Mouse (Mus musculus) embryonic facial prominence, embryonic 10.5 days (tissue): ENCODE results near the gene Chchd6. TPM values are rescaled to one million over a fixed set of nuclear protein-coding genes. Genes with fewer than 3 reads are reported as not detected.
A peak's percentile ranks its signal among the peaks of the same experiment; 100 is the strongest.

Experiments used
- DNase-seq: peaks from one replicate; pipeline ENCODE4 v3.0.0-alpha.2; 2017; ENCODE audit warnings: low spot score
- H3K27ac ChIP-seq: fragments of 300-500 bp; sonication (generic); replicated peaks from 2 replicates; pipeline ENCODE4 v1.5.1; 2016; ENCODE audit warnings: mild to moderate bottlenecking
- H3K27me3 ChIP-seq: fragments of 300-500 bp; sonication (generic); replicated peaks from 2 replicates; pipeline ENCODE4 v1.6.1; 2016; ENCODE audit warnings: low read depth, mild to moderate bottlenecking; ENCODE audit not compliant: poor library complexity, severe bottlenecking
- H3K36me3 ChIP-seq: fragments of 300-500 bp; sonication (generic); replicated peaks from 2 replicates; pipeline ENCODE4 v1.6.1; 2016; ENCODE audit warnings: mild to moderate bottlenecking, moderate library complexity
- H3K4me1 ChIP-seq: fragments of 300-500 bp; sonication (generic); 2 replicates; pipeline ENCODE4 v1.6.1; 2016
- H3K4me3 ChIP-seq: fragments of 300-500 bp; sonication (generic); 2 replicates; pipeline ENCODE4 v1.5.1; 2016; ENCODE audit warnings: mild to moderate bottlenecking, moderate library complexity
- H3K9me3 ChIP-seq: fragments of 300-500 bp; sonication (generic); 2 replicates; pipeline ENCODE4 v1.6.1; 2016; ENCODE audit warnings: mild to moderate bottlenecking
- WGBS: fragments of 180-500 bp; shearing (Covaris S2); methylation state at CpG from one replicate; pipeline ENCODE4 v1.1.7; 2016; 5-methylcytosine and 5-hydroxymethylcytosine counted together
- polyA plus RNA-seq: library from polyadenylated mRNA; unstranded; fragments of >200 nt; fragmentation: Nextera tagmentation; extraction: Ambion mirVana; gene quantifications from 2 replicates; pipeline ENCODE4 v1.2.1, GENCODE M21; 2016

The Chchd6 gene
- polyA plus RNA-seq, 1 experiment from 2014 or later = 66.8 TPM

- Histone ChIP-seq H3K36me3 (no peaks in the 10 kb centered on the region), H3K27me3 (no peaks in the 10 kb centered on the region), H3K4me1 (no peaks in the 10 kb centered on the region), H3K9me3 (no peaks in the 10 kb centered on the region), H3K4me3 (no peak overlapping the region), H3K27ac (no peak overlapping the region)
- DNase-seq = no peak
- WGBS = 84% methylated on average over 2 of the region's 2 CpGs
These were observed 190.5 kb downstream of the Chchd6 start for GRCm38 (mm10) chr6:89404964-89405363.

- H3K9me3 ChIP-seq = no peaks in the 10 kb centered on the region
- no peak overlapping the region for H3K4me3 ChIP-seq
- no peak overlapping the region for H3K27ac ChIP-seq
- DNase-seq = no peak
- no peaks in the 10 kb centered on the region for H3K4me1 ChIP-seq
- 88% methylated on average over 2 of the region's 2 CpGs for WGBS
- no peaks in the 10 kb centered on the region for H3K36me3 ChIP-seq
- no peaks in the 10 kb centered on the region for H3K27me3 ChIP-seq
These were observed 191.9 kb downstream of the Chchd6 start for GRCm38 (mm10) chr6:89403257-89404225.

DNA sequence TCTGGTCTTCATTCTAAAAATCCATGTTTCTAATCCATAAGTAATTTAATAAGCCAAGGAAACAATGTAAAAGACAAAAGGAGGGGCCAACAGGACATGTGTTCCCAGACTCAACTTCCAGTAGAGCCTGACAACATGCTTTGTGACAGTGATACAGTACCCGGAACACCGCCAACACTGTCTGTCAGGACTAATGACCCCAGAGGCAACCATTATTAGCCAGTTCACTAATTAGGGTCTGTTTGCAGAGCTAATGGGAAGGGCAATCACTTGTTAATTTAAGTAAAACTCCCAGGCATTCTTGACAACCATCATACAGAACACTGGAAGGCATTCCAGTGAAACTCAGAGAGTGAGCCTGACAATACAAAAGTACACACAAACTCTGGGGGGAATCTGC is 193.0 kb downstream of the Chchd6 start:
- no peaks in the 10 kb centered on the region for H3K36me3 ChIP-seq
- H3K9me3 ChIP-seq = no peaks in the 10 kb centered on the region
- H3K27me3 ChIP-seq = no peaks in the 10 kb centered on the region
- H3K4me3 ChIP-seq = no peak overlapping the region
- DNase-seq = no peak
- 71% methylated on average over 2 of the region's 2 CpGs for WGBS
- no peak overlapping the region for H3K27ac ChIP-seq
- H3K4me1 ChIP-seq = no peaks in the 10 kb centered on the region

- no peaks in the 10 kb centered on the region for H3K27me3 ChIP-seq
- no peak overlapping the region for H3K27ac ChIP-seq
- no peaks in the 10 kb centered on the region for H3K9me3 ChIP-seq
- no peak for DNase-seq
- no peak overlapping the region for H3K4me3 ChIP-seq
- no peaks in the 10 kb centered on the region for H3K4me1 ChIP-seq
- WGBS = 96% methylated on average over 1 of the region's 1 CpGs
- no peaks in the 10 kb centered on the region for H3K36me3 ChIP-seq
These were observed 195.9 kb downstream of the Chchd6 start for GRCm38 (mm10) chr6:89399564-89399963.

- no peaks in the 10 kb centered on the region for H3K4me1 ChIP-seq
- H3K27ac ChIP-seq = no peak overlapping the region
- no peak overlapping the region for H3K4me3 ChIP-seq
- WGBS = 86% methylated on average over 4 of the region's 4 CpGs
- DNase-seq = no peak
- H3K27me3 ChIP-seq = no peaks in the 10 kb centered on the region
- no peaks in the 10 kb centered on the region for H3K9me3 ChIP-seq
- no peaks in the 10 kb centered on the region for H3K36me3 ChIP-seq
These were observed 197.5 kb downstream of the Chchd6 start for GRCm38 (mm10) chr6:89397919-89398318.

DNA sequence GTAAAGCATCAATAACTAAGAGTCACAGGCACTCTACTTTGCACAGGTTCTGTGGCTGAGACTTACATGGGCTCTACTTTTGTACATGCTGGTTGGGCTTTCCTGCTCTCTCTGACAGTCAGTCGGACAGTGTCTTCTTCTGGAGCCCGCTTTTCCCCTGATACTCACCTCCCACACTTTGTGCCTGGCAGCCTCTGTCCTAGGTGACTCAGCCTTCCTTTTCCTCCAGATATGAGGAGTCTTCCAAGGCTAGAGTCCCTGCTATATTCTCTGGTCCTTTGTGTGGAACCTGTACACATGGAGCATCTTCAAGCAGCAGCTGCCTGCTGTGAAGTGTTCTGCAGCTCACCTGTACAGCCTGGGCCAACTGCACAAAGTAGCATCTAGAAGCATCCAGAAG is 201.6 kb downstream of the Chchd6 start:
- 79% methylated on average over 2 of the region's 2 CpGs for WGBS
- Histone ChIP-seq H3K4me1 (no peaks in the 10 kb centered on the region), H3K27ac (no peak overlapping the region), H3K9me3 (no peaks in the 10 kb centered on the region), H3K36me3 (no peaks in the 10 kb centered on the region), H3K27me3 (no peaks in the 10 kb centered on the region), H3K4me3 (no peak overlapping the region)
- no peak for DNase-seq

GRCm38 (mm10) chr6:89392213-89392612 is 203.2 kb downstream of the Chchd6 start:
- Histone ChIP-seq H3K27me3 (no peaks in the 10 kb centered on the region), H3K36me3 (no peaks in the 10 kb centered on the region), H3K4me1 (no peaks in the 10 kb centered on the region), H3K27ac (no peak overlapping the region), H3K9me3 (no peaks in the 10 kb centered on the region), H3K4me3 (no peak overlapping the region)
- 84% methylated on average over 2 of the region's 2 CpGs for WGBS
- DNase-seq = no peak

DNA sequence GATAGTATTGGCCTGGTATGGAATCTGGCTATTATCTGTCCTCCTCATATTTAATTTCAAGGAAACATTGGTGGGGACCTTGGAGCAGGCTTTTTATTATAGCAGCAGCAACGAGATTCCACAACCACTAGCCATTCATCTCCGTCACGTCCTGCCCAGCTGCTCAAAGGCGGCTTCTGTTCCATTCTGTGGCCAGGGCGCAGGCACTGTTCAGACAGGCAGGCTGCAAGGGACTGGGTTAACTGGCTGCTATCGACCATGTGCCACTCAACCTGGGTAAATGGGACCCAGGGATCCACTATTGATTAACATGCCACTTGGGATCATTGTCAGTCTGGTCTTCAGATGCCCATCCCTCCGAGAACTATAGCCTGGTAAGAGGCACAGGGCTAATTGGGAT is 205.7 kb downstream of the Chchd6 start:
- WGBS = 86% methylated on average over 7 of the region's 7 CpGs
- DNase-seq = no peak
- H3K27ac ChIP-seq = no peak overlapping the region

DNA sequence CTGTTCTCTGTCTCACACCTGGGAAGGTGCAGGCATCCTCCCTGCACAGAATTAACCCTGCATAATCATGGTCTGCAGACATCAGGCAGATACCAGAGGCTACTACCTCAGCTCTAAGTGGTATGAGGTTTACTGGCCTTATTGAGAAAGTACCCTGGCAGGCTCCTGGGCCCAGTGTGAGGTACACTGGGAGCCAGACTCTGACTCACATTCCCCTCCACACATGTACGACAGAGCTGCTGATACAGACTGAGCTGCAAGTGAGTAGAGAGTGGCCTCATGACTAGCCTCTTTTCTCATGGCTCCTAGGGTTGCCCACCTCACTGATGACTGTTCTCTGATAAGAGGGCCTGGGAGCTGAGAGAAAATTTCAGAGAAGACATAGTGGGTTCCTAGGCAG is 208.5 kb downstream of the Chchd6 start:
- 86% methylated on average over 1 of the region's 1 CpGs for WGBS
- H3K27ac ChIP-seq = no peak overlapping the region

More for the DNA sequence above, 205.7 kb downstream of the Chchd6 start:
- Histone ChIP-seq H3K4me1 (no peaks in the 10 kb centered on the region), H3K36me3 (no peaks in the 10 kb centered on the region), H3K27me3 (no peaks in the 10 kb centered on the region), H3K4me3 (no peak overlapping the region), H3K9me3 (no peaks in the 10 kb centered on the region)

GRCm38 (mm10) chr6:89384699-89385098 is 210.8 kb downstream of the Chchd6 start:
- Histone ChIP-seq H3K4me3 (no peak overlapping the region), H3K36me3 (no peaks in the 10 kb centered on the region), H3K27ac (no peak overlapping the region; the same call in 1 of the 2 replicates), H3K27me3 (no peaks in the 10 kb centered on the region), H3K4me1 (peaks cover 27% of the 10 kb centered on the region), H3K9me3 (no peaks in the 10 kb centered on the region)
- no peak for DNase-seq
- 82% methylated on average over 2 of the region's 2 CpGs for WGBS

More for the DNA sequence above, 208.5 kb downstream of the Chchd6 start:
- no peak for DNase-seq
- H3K4me3 ChIP-seq = no peak overlapping the region
- H3K4me1 ChIP-seq = peaks cover 12% of the 10 kb centered on the region
- H3K27me3 ChIP-seq = no peaks in the 10 kb centered on the region
- H3K36me3 ChIP-seq = no peaks in the 10 kb centered on the region
- H3K9me3 ChIP-seq = no peaks in the 10 kb centered on the region

GRCm38 (mm10) chr6:89381851-89382250 is 213.6 kb downstream of the Chchd6 start:
- Histone ChIP-seq H3K9me3 (no peaks in the 10 kb centered on the region), H3K27me3 (0 out of 2 replicates have a peak, but pooled peaks cover 5% of the 10 kb centered on the region), H3K36me3 (no peaks in the 10 kb centered on the region), H3K27ac (peak overlapping the region; percentile 48; the same call in 1 of the 2 replicates), H3K4me3 (no peak overlapping the region), H3K4me1 (peaks cover 27% of the 10 kb centered on the region)
- WGBS = 13% methylated on average over 5 of the region's 5 CpGs
- peak; percentile 16 for DNase-seq

DNA sequence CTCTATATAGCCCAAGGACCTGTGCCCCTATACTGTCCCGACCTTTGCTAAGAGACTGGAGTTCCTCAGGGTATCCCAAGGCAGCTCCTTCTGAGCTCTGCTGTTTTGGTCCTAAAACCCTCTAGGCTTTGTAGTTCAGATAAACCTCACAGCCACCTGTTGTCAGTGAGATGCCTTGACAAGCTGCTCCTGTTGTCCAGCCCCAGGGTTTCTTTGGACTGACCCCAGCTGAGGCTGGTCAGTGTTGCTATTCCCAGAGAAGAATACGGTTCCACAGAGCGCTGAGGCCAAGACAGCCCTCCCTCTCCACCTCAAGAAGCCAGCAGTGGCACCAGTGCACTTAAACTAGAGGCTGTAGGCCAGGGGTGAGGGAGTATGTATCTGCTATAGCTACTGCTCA is 214.3 kb downstream of the Chchd6 start:
- no peaks in the 10 kb centered on the region for H3K9me3 ChIP-seq
- peaks cover 27% of the 10 kb centered on the region for H3K4me1 ChIP-seq
- no peak for DNase-seq
- no peaks in the 10 kb centered on the region for H3K36me3 ChIP-seq
- peak overlapping the region; percentile 48 for H3K27ac ChIP-seq
- WGBS = 22% methylated on average over 3 of the region's 3 CpGs
- H3K4me3 ChIP-seq = no peak overlapping the region
- 0 out of 2 replicates have a peak, but pooled peaks cover 5% of the 10 kb centered on the region for H3K27me3 ChIP-seq

DNA sequence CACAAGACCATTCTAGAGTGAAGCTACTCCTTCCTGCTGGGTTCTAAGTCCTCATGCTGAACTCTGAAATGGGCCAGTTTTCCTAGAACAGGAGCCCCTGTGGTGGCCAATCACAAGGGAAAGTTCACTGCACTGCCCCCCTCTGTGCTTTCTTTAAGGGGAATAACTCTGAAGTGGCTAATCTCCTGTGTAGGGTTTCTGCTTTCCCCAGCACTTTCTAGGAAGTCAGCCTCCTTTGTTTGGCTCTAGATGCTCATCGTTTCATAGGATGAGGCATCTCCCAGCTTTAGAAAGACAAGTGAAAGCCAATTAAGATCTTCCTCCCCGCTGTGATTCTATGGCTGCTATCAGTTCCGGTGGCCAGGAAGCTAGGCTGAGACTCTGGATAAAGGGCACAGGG is 214.7 kb downstream of the Chchd6 start:
- H3K36me3 ChIP-seq = no peaks in the 10 kb centered on the region
- 0 out of 2 replicates have a peak, but pooled peaks cover 5% of the 10 kb centered on the region for H3K27me3 ChIP-seq
- WGBS = 13% methylated on average over 3 of the region's 3 CpGs
- peaks cover 27% of the 10 kb centered on the region for H3K4me1 ChIP-seq
- H3K4me3 ChIP-seq = no peak overlapping the region
- DNase-seq = no peak
- H3K9me3 ChIP-seq = no peaks in the 10 kb centered on the region
- H3K27ac ChIP-seq = 0 out of 2 replicates have a peak overlapping the region, but pooled peaks have one; percentile 48
